Mouse (Mus musculus): ENCODE results near the gene Nploc4.

GRCm38 (mm10) chr11:120457772-120458751 is 20.6 kb upstream of the Nploc4 start, which contains the start of the genes Oxld1 and Ccdc137:
- TF ChIP-seq CTCF (conservative IDR thresholded peaks at IDR 0.05 in 1 of 2, IDR thresholded peaks at IDR 0.05 in 1 of 2; ENCODE audit: low read depth in 2 of 2, low read length in 2 of 2) (no peak), ZKSCAN1 (IDR thresholded peaks at IDR 0.05; ENCODE audit: borderline replicate concordance, low read depth, low read length) (peak; percentile 51; the same call in 1 of the 2 replicates), UBTF (IDR thresholded peaks at IDR 0.05; ENCODE audit: low read depth, low read length) (peak; percentile 84; the same call in 1 of the 2 replicates), MXI1 (IDR thresholded peaks at IDR 0.05; ENCODE audit: low read depth, low read length) (peak; percentile 96), GABPA (IDR thresholded peaks at IDR 0.05; ENCODE audit: insufficient replicate concordance, low read depth, low read length) (no peak), MAFK (IDR thresholded peaks at IDR 0.05; ENCODE audit: insufficient replicate concordance, low read length) (no peak), EP300 (IDR thresholded peaks at IDR 0.05; ENCODE audit: low read length) (no peak), HCFC1 (IDR thresholded peaks at IDR 0.05; ENCODE audit: low read depth, low read length) (peak; percentile 87), POLR2AphosphoS2 (IDR thresholded peaks at IDR 0.05; ENCODE audit: low read depth, low read length) (peak; percentile 72; the same call in 1 of the 2 replicates), RCOR1 (conservative IDR thresholded peaks at IDR 0.05; ENCODE audit: low read depth, low read length) (no peak), NRF1 (IDR thresholded peaks at IDR 0.05; ENCODE audit: low read depth, low read length) (peak; percentile 47), PAX5 (IDR thresholded peaks at IDR 0.05; ENCODE audit: low read length) (no peak)

All from CH12.LX (cell line).